Mouse (Mus musculus) adrenal gland, postnatal 36 days (tissue): ENCODE results near the gene St6galnac4. TPM values are rescaled to one million over a fixed set of nuclear protein-coding genes. Genes with fewer than 3 reads are reported as not detected.

ENCODE experiments used
- DNase-seq, 2 experiments: peaks; one replicate each; pipeline ENCODE4 v3.0.0; 2021; ENCODE audit warnings: mixed read lengths in 1 of 2
- total RNA-seq, 2 experiments: library from RNA; stranded (reverse); gene quantifications; 2 replicates each; pipeline ENCODE4 v1.2.3; 2021

Gene St6galnac4
- total RNA-seq, 2 experiments from 2014 or later, result 7.9 to 11.0 TPM

DNA sequence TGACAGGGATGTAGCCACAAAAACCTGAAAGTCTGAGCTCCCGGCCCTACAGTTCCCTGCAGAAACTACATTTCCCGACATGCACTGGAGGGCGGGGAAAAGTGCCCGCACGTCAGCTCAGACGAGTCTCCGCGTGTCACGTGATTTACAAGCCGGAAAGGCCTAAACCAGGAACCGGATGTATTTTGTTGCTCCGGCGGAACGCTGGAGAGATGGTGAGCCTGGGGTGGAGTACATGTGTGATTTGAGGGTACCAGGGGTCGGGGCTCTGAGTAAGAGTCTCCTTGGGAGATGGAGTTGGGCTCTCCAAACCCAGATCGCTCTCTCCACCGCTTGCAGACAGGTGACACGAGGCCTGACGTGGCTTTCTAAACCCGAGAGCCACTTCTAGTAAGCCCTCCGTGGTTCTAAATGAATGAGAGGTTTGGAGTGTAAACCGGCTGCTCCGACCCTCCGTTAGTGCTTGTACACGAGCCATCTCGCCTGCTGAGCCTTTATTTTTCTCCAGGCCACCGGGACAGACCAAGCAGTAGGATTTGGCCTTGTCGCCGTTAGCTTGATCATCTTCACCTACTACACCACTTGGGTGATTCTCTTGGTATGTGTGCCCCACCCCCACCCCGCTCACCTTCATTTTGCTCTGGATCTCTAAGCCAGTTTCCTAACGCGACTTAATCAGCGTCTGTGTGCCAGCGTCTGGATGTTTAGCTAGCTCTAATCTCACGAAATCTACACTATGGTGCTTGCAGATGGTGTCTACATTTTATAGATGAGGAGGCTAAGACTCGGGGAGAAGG is 16.0 kb upstream of the St6galnac4 start, which contains the start of gene Dpm2:
Gene Dpm2, plus strand, starts transcription at position 161 of the 797 bp plus-strand sequence.
- DNase-seq, result peak; percentile 92 to 93

DNA sequence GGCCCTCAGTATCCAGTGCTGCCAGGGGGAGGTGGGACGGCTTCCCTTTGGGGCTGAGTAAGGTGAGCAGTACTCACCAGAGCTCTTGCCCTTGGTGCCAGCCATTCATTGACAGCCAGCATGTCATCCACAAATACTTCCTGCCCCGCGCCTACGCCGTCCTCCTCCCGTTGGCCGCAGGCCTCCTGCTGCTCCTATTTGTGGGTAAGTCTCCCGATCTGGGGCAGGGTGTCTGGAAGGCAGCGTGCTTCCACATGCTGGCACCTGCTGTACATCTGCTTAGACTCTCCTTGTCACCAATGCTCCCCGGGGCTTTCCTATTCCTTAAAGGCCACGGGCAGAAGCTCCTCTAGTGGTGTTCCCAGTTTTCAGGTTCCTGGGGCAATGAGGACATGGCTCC is 14.7 kb upstream of the St6galnac4 start:
- no peak for DNase-seq

DNA sequence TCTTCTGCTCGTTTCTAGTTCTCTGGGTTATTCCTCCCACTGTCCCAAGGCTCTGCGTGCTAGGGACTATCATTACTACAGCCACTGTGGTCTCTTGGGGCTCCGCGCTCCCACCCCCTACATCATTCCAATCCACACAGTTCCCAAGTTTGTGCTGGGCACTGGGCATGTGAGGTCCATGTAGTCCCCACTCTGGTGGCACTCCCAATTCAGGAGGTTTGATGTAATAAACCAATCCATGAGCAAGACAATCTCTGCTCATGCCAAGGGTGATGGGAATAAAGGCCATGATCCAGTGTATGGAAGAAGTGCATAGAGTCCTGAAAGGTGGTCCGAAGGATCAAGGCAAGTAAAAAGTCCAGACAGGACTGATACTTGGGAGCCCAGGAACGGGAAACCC is 12.4 kb upstream of the St6galnac4 start, which contains the start of gene Pip5kl1:
Gene Pip5kl1, plus strand, starts transcription at position 301 of the 400 bp plus-strand sequence.
- no peak for DNase-seq

DNA sequence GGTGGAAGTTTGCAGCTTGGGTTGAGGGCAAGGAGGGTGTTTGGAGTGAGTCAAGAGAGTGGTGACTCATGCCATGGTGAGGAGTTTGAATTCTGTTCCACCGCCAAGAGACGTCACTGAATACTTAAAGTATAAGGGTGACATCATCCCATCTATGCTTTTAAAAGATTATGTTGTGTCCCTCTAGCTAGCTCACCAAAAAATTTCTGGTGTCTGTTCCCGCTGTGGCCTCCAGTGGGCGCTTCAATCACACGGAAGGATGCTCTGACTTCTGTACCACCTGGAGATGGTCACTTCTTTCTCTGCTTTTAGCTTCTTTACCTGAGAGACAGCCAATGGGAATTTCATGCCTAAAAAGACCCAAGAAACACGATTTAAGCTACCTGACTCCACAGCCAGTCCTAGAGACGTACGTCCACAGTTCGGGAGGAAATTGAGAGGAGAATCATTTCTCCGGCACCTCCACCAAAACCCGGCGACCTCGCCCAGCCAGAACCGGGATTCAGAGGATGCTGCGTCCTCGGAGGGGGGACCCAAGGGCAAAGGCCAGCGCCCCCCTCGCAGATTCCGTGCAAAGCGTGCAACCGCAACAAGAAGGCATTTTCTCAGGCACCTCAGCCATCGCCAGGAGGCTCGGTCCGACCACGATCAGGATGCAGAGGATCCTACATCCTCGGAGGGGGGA is 11.9 kb upstream of the St6galnac4 start:
- DNase-seq, result peak; percentile 47 to 48

- peak in 1 of 2 experiments; percentile 39 for DNase-seq
Measured at GRCm38 (mm10) chr2:32575586-32576160, 11.2 kb upstream of the St6galnac4 start, which contains the start of gene 9430097D07Rik. Gene 9430097D07Rik, minus strand, starts transcription at chr2:32575684.

GRCm38 (mm10) chr2:32576532-32576931 is 10.4 kb upstream of the St6galnac4 start:
- no peak for DNase-seq

DNA sequence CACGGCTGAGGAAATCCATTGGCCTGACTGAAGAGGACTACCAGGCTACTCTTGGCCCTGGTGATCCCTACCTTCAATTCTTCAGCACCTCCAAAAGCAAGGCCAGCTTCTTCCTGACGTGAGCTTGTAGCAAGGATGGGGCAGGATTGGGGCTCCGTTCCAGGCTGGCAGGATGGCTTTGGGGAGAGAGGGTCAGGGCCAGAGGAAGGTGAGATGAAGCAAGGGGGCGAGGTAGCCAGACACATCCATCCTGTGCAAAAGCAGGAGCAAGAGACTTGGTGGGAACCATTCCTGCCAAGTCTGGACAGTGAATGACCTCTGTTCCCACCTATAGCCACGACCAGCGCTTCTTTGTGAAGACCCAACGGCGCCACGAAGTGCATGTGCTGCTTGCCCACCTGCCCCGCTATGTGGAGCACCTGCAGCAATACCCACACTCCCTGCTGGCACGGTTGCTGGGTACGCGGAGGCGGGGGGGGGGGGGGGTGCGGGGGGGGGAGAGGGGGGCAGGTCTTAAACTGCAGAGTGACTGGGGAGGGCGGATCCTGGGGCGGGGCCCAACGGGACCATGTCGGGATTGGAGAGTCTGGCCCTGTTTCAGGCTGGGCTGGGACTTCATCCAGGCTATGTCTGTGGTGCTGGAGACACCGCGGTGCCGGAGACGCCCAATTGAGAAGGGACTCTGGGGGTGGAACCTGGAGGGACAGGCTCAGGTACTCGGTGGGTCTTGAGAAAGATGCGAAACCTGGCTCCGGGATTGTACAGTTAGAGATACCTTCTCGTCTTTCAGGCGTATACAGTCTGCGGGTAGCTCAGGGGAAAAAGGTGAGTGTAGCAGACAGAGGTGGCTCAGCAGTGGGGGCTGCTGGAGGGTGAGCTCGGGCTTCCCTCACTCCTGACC is 8.5 kb upstream of the St6galnac4 start:
- DNase-seq, result peak; percentile 59 to 61

DNA sequence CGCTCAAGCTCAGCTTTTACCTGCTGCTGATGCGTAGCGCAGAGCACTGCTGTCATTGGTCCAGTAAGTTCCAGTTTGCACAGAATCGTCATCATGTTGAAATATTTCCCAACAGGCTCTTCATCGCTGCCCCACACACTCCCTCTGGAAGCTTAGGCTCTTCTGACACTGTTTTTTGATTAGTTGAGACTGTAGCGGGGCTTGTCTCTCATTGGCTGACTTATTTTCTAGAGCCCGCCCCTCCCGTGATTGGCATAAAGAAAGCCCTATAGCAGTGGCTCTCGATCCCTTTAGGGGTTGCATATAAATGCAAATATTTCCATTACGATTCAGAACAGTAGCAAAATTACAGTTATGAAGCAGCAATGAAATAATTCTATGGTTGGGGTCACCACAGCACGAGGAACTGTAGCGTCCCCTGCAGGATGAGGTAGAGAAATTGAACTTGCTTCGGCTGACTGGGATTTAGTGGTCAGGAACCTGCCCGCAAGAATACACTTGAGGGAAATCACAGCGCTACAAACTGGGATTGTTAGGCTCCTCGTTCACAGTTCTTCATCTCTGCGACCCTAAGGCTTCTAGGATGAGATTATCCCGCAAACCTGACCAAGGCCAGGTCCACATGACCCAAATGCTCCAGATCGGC is 5.3 kb upstream of the St6galnac4 start:
- peak; percentile 30 to 52 for DNase-seq

GRCm38 (mm10) chr2:32582830-32583799 is 3.8 kb upstream of the St6galnac4 start:
- DNase-seq, result peak; percentile 78 to 86

DNA sequence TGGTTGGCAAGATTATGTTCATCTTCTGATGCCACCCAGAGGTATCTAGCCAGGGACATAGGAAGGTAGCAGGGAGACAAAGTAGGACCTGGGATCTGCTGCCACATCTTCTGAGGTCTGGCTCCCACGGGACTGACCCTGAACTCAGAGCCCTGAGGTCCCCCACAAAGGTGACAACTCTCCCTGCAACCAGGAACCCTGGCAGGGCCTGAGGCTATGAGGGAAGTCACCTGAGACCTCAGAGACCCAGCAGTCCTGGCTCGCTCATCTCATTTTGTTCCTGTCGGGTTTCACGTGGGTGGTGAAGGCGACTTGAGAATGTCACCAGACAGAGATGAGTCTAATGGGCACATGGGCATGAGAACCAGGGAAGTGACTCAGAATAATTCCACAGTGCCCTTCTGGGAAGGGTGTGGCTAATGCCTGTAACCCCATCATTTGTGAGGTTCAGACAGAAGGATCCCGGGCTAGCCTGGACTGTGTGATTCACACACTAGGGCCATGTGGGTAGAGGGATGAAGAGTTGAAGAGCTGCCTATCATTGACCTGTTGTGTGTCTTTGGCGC is 1.7 kb upstream of the St6galnac4 start:
- DNase-seq, result no peak

GRCm38 (mm10) chr2:32587731-32588321 is 931 bp downstream of the St6galnac4 start:
- DNase-seq, result no peak

- DNase-seq, result peak; percentile 62 to 69
Measured at GRCm38 (mm10) chr2:32589213-32589795, 2.4 kb downstream of the St6galnac4 start.

- DNase-seq, result no peak
Measured at GRCm38 (mm10) chr2:32590224-32590623, 3.3 kb downstream of the St6galnac4 start.

GRCm38 (mm10) chr2:32591249-32591648 is 4.4 kb downstream of the St6galnac4 start:
- DNase-seq, result no peak

DNA sequence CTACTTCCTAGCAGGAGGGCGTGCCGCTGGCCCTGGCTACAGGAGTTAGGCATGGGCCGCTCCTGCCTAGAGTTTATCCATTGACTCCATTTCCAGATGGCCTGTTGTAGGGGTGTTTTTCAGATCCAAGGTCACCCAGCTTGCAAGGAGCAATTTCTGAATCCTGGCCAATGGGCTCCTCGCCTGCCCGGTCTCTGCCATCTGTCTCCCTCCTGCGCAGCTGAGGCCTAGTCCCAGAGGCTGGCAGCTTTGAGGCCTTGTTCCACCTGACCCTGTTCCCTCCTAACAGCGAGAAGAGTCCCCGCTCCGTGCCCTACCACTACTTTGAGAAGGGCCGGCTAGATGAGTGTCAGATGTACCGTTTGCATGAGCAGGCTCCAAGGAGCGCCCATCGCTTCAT is 9.8 kb downstream of the St6galnac4 start:
- DNase-seq, result peak; percentile 43 to 50

GRCm38 (mm10) chr2:32597248-32597647 is 10.4 kb downstream of the St6galnac4 start:
- no peak for DNase-seq

- no peak for DNase-seq
Measured at GRCm38 (mm10) chr2:32597699-32598098, 10.8 kb downstream of the St6galnac4 start.

GRCm38 (mm10) chr2:32598506-32598905 is 11.6 kb downstream of the St6galnac4 start:
- DNase-seq, result no peak

DNA sequence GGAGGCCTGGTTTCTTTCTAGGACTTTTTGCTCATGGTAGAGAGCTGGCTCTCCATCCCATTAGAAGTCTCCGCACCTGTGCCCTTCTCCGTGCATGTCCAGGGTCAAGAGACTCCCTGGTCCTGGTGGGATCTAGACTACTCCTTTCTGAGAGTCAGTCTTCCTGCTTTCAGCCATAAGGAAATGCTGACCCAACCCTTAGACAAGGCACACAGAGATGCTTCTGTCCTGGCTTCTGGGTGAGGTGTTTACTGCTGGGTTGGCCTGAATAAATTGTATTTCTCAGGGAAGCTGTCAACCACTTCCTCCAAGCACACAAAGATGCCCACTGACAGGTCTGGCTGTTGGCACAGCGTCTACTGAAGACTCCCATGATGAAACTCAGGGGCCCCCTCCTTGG is 12.5 kb downstream of the St6galnac4 start, which contains the start of gene St6galnac6:
Gene St6galnac6, plus strand, starts transcription at position 301 of the 400 bp plus-strand sequence.
- no peak for DNase-seq
